ENCODE assay signal across 8 mouse cellular contexts in genomic region chr6:122801301-122801800, GRCm38 (mm10). TPM values are rescaled to one million over a fixed set of nuclear protein-coding genes. Genes with fewer than 3 reads are reported as not detected.
DNase-seq lines count a peak whose midpoint lies in the region; ATAC-seq lines count a peak whose summit lies in the region.

Slc2a3 (minus strand) TSS chr6:122801640.

- peak; percentile 72 for ATAC-seq in intestine, embryonic 16.5 days
- ATAC-seq in limb, embryonic 11.5 days (ENCODE audit: insufficient number of reproducible peaks, low FRiP score, low TSS enrichment, low read depth), result peak; percentile 58
- peak; percentile 71 for ATAC-seq in midbrain, embryonic 11.5 days (ENCODE audit: low FRiP score)

- H3K9me3 ChIP-seq in intestine, embryonic 16.5 days (ENCODE audit: control insufficient read depth, low read length), result no peaks in the 10 kb centered on the region
- H3K9me3 ChIP-seq in limb, embryonic 11.5 days (ENCODE audit: control insufficient read depth, low read length), result no peaks in the 10 kb centered on the region
- no peaks in the 10 kb centered on the region for H3K9me3 ChIP-seq in midbrain, embryonic 11.5 days (ENCODE audit: control insufficient read depth, low read length)

- H3K27me3 ChIP-seq in intestine, embryonic 16.5 days (replicated peaks; ENCODE audit: control insufficient read depth, insufficient read depth, low read length), result no peaks in the 10 kb centered on the region
- H3K27me3 ChIP-seq in limb, embryonic 11.5 days (ENCODE audit: control insufficient read depth, insufficient read depth, low read length), result no peaks in the 10 kb centered on the region
- H3K27me3 ChIP-seq in midbrain, embryonic 11.5 days (ENCODE audit: control insufficient read depth, insufficient read depth, low read length), result peaks cover 10% of the 10 kb centered on the region
- H3K27me3 ChIP-seq in splenic B cell, adult 2 months (ENCODE audit: control insufficient read depth, insufficient read depth, low read length, poor library complexity, severe bottlenecking), result no peaks in the 10 kb centered on the region

- DNase-seq in urinary bladder, postnatal 14 days (ENCODE audit: low spot score), result peak; percentile 27
- DNase-seq in urinary bladder, adult 2 months (ENCODE audit: low spot score), result no peak
- DNase-seq in embryo, embryonic 9.5 days (ENCODE audit: extremely low spot score), result peak; percentile 75
- DNase-seq in gastrocnemius, postnatal 4 days (ENCODE audit: low spot score in 2 of 2), result peak; percentile 52 to 58
- peak; percentile 71 for DNase-seq in limb, embryonic 11.5 days (ENCODE audit: low spot score)
- DNase-seq in midbrain, embryonic 11.5 days (ENCODE audit: low spot score, missing footprints), result peak; percentile 97
- peak; percentile 64 for DNase-seq in splenic B cell, adult 2 months (ENCODE audit: low read depth, low spot score)

- peaks cover 3% of the 10 kb centered on the region; the same call in 1 of the 2 replicates for H3K4me1 ChIP-seq in intestine, embryonic 16.5 days (ENCODE audit: control insufficient read depth, insufficient read depth, low read length)
- peaks cover 4% of the 10 kb centered on the region; the same call in 1 of the 2 replicates for H3K4me1 ChIP-seq in limb, embryonic 11.5 days (ENCODE audit: control insufficient read depth, insufficient read depth, low read length)
- peaks cover 6% of the 10 kb centered on the region; the same call in 1 of the 2 replicates for H3K4me1 ChIP-seq in midbrain, embryonic 11.5 days (ENCODE audit: control insufficient read depth, insufficient read depth, low read length)

- peak within 1 kb of the TSS; percentile 64 for H3K4me3 ChIP-seq in intestine, embryonic 16.5 days (ENCODE audit: low read length)
- H3K4me3 ChIP-seq in limb, embryonic 11.5 days (ENCODE audit: low read depth, low read length), result peak within 1 kb of the TSS; percentile 51
- peak within 1 kb of the TSS; percentile 52 for H3K4me3 ChIP-seq in midbrain, embryonic 11.5 days (ENCODE audit: low read depth, low read length)

- H3K4me2 ChIP-seq in intestine, embryonic 16.5 days (ENCODE audit: low read depth, low read length), result peak within 1 kb of the TSS; percentile 100
- H3K4me2 ChIP-seq in limb, embryonic 11.5 days (ENCODE audit: low read depth, severe bottlenecking), result peak within 1 kb of the TSS; percentile 94
- H3K4me2 ChIP-seq in midbrain, embryonic 11.5 days, result peak within 1 kb of the TSS; percentile 94

- peak within 1 kb of the TSS; percentile 23; the same call in 1 of the 2 replicates for H3K27ac ChIP-seq in intestine, embryonic 16.5 days (ENCODE audit: low read length)
- H3K27ac ChIP-seq in limb, embryonic 11.5 days (replicated peaks; ENCODE audit: low read depth, low read length), result no peak within 1 kb of the TSS
- no peak within 1 kb of the TSS for H3K27ac ChIP-seq in midbrain, embryonic 11.5 days (ENCODE audit: low read depth, low read length)

- peak within 1 kb of the TSS; percentile 77 for H3K9ac ChIP-seq in intestine, embryonic 16.5 days (ENCODE audit: low read depth, low read length)
- peak within 1 kb of the TSS; percentile 78 for H3K9ac ChIP-seq in limb, embryonic 11.5 days (ENCODE audit: low read length)
- peak within 1 kb of the TSS; percentile 74 for H3K9ac ChIP-seq in midbrain, embryonic 11.5 days (ENCODE audit: low read length)

- WGBS in intestine, embryonic 16.5 days, result under 1% methylated on average over 46 of the region's 46 CpGs
- under 1% methylated on average over 45 of the region's 46 CpGs for WGBS in limb, embryonic 11.5 days
- WGBS in midbrain, embryonic 11.5 days, result under 1% methylated on average over 46 of the region's 46 CpGs

- no peaks in the 10 kb centered on the region for H3K36me3 ChIP-seq in intestine, embryonic 16.5 days (ENCODE audit: control insufficient read depth, insufficient read depth, low read length)
- H3K36me3 ChIP-seq in limb, embryonic 11.5 days (ENCODE audit: control insufficient read depth, insufficient read depth, low read length), result no peaks in the 10 kb centered on the region
- H3K36me3 ChIP-seq in midbrain, embryonic 11.5 days (ENCODE audit: control insufficient read depth, insufficient read depth, low read length), result no peaks in the 10 kb centered on the region
- no peaks in the 10 kb centered on the region for H3K36me3 ChIP-seq in splenic B cell, adult 2 months (ENCODE audit: control insufficient read depth, insufficient read depth, low read length, poor library complexity, severe bottlenecking)

RNA-seq across cellular contexts. Expression of gene Slc2a3, which starts in this region (rescaled TPM):
- polyA plus RNA-seq in urinary bladder, adult 2 months (2012; rRNA removed), result 5.1 and 5.9 TPM in 2 replicates
- 1 to 10 TPM; 2.7 to 4.8 TPM for total RNA-seq in gastrocnemius, postnatal 4 days (2021)
- 8.9 and 9.5 TPM in 2 replicates for polyA plus RNA-seq in intestine, embryonic 16.5 days (2015; fragmentation: Nextera tagmentation; extraction: Ambion mirVana)
- polyA plus RNA-seq in limb, embryonic 11.5 days (2014; fragmentation: Nextera tagmentation; extraction: Ambion mirVana), result 72.9 and 74.1 TPM in 2 replicates
- polyA plus RNA-seq in midbrain, embryonic 11.5 days (2014; fragmentation: Nextera tagmentation; extraction: Ambion mirVana), result 24.4 and 25.5 TPM in 2 replicates
